Mouse (Mus musculus) left cerebral cortex, postnatal 10 days (tissue): ENCODE measurements around the gene C8b. TPM values are rescaled to one million over a fixed set of nuclear protein-coding genes. Genes with fewer than 3 reads are reported as not detected.
A peak's percentile ranks its signal among the peaks of the same experiment; 100 is the strongest.

ENCODE experiments used
- DNase-seq, 2 experiments: peaks; one replicate each; pipeline ENCODE4 v3.0.0; 2021 to 2022; ENCODE audit warnings: low spot score in 2 of 2, mixed read lengths in 1 of 2; ENCODE audit errors: extremely low spot score in 1 of 2
- intact Hi-C: fragments of 180-260 bp; cut with DNase I; formaldehyde crosslinking; loops from one replicate; pipeline ENCODE4 v1.15.1; 2025
- total RNA-seq, 2 experiments: library from RNA; stranded (reverse); gene quantifications; 2 replicates each; pipeline ENCODE4 v1.2.3; 2021

C8b gene
- total RNA-seq, 2 experiments from 2014 or later, result 0.26 to 0.54 TPM

DNA sequence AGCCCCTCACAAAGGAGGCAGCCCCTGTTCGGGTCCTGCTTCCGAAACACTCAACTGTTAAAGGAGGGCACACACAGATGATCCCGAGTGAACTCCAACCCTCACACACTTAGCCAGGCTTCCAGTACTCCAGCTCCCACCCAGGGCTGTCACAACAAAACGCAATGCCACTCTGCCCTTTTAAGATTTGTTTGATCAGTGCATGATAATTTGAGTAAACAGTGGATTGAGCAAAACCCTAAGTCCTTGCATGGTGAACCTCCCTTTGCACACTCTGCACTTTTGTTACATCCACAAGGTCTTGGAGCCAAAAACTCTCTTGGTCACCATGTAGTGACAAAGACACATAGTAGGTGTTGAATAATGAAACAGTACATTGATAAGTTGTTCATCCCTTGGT is 38.0 kb downstream of the C8b start:
- DNase-seq, result no peak

DNA sequence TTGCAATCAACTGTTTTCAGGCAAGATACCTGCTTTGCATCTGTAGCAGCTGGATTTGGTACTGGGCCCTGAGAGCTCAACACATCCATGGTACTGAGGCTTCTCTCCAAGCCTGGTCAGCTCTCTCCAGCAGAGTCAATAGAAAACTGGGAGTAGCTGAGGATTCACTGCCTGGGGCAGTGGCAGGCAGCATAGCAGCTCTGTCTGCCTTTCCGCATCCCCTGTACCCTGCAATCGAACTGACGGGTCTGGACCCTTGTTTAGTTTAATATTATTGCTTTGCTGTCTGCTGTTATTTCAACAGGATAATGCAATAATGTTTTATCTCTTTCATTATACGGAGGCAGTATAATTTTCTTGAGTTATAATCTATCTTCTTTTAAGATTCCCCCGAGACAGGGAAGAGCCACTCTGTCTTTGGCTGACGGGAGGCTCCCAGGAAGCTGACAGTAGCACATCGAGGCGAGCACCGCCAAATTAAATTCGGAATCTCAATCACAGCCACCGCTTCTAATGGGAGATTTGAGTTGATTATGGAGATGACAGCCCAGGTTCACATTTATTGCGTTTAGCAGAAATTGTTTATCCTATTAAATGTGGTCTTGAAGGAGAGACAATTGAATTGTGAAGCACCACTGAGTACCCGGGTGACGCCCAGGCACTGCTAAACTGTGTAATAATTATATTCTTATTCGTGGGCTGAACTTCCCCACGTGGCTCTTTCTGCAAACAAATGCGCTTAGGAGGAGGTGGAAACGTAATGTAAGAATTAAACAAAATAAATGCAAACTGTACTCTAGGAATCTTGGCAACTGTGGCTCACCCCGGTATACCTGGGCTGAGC is 39.5 kb downstream of the C8b start:
- intact Hi-C loops, result no loop called here
- DNase-seq, result no peak

More for the DNA sequence above, 38.0 kb downstream of the C8b start:
- intact Hi-C loops, result no loop called here

DNA sequence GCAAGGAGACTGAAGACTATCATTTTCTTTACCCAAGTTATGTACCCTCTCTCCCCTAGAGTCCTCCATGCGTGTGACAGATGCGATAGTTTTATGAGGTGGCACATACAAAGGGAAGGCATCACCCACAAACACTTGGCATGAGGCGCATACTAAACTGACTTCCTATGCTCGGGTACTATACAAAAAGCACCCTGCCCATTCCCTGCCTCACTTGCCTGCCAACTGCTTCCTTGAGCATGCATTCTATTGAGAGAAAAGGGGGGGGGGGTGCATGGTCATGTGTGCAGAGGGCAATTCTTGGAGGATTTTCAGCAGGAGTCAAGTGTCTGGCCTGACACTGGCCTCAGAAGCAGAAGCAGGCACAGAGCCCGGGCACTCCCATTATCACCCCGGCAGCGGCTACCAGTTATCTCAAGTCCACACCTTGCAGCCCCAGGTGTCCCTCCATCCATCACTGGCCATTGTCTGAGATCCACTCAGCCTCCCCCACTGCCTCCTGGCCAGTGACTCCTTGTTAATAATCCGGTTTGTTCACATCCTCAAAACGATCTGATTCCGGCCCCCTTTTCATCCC is 44.7 kb downstream of the C8b start:
- intact Hi-C loops, result no loop called here
- DNase-seq, result no peak

DNA sequence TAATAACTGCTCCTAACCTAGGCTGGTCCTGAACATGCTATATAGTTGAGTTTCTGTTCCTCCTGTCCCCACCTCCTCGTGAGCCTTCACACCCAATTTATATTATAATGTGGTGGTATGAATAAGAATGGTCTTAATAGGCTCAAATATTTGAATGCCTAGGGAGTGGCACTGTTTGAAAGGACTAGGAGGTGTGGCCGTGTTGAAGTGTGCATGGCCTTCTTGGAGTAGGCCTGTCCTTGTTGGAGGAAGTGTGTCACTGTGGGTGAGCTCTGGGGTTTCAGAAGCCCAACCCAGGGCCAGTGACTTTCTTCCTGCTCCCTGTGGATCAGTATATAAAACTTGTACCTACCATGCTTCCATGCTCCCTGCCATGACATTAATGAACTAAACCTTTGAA is 47.5 kb downstream of the C8b start:
- intact Hi-C loops, result no loop called here
- DNase-seq, result no peak

DNA sequence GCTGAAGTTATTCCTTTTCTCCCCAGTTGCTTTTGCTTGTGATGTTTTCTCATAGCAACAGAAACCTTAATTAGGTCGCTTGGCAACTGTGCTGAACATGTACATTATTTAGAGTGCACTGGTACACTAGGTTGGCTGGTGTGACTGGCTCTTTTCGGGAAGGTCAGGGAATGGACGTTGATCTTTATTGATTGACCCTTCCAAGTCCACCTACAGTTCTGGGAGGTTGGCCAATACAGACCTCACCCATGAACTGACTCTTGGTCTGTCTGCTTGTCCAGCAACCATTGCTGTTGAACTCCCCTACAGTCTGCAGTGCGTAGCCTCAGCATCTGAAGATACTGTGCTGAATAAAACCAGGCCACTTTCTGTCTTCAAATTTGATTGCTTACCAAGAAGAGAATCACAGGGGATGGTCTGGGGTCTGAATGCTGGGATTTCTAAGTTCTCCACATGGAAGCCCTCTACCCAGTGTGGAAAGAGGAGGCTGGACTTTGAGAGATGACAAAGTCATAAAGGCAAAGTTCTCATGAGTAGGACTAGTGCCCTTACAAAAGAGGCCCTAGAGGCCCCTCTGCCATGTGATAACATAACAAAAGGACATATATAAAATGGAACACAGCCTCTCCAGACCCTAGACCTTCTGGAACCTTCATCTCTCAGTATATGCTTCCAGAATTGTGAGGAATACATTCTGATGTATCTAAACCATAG is 50.6 kb downstream of the C8b start:
- intact Hi-C loops, result no loop called here
- no peak for DNase-seq

DNA sequence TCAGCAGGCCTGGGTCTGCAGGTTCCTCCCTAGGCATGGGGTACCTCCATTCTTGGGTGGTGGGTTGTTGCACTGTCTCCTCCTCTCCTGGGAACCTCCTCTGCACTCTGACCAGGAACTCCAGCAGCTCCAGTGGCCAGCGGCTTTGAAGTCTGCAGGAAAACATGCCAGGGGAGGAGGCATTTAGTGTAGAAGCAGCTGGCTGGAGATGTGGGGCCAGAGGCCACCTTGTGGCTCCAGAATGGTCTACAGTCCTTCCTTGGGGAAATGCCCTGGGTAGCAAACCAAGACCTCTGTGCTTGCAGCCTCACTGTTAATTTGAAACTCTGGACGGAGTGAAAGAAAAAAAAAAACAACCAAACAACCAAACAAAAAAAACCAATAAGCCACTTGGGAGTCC is 51.4 kb downstream of the C8b start:
- DNase-seq, result no peak
- intact Hi-C loops, result no loop called here

DNA sequence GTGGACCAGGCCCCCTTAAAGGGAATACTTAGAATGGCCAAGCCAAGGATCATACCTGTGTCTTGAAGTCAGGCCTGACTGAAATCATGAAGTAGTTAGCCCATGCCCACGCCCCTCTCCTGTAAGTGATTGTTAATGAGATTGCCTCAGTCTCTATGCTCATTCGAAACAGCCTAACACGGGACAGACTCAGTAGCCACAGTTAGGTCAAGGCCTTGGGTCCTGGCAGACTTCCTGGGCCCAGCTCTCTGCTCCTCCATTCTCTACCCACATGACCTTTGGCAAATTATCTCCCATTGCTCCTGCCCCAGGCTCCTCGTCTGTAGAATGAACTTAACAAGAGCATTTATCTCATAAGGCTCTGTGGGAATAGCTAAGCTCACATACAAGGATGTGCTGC is 52.9 kb downstream of the C8b start:
- no peak for DNase-seq
- intact Hi-C loops, result no loop called here

DNA sequence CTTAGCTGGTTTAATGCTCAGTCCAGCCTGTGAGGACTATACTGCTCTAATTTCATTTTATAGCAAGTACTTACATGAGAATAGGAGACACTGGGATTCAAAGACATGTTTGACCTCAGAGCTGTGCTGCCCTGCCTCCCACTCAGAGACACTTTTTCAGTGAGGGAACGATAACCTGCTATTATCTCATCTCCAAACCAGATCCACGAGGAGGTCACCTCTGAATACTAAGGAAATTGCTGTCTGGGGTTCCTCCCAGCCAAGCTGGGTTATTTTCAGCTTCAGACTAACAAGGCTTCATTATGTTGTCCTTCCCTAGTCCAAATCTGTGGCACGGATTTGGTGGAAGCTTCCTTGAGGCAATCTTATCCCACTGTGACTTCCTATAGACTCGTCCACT is 53.8 kb downstream of the C8b start:
- no peak for DNase-seq
- intact Hi-C loops, result no loop called here

DNA sequence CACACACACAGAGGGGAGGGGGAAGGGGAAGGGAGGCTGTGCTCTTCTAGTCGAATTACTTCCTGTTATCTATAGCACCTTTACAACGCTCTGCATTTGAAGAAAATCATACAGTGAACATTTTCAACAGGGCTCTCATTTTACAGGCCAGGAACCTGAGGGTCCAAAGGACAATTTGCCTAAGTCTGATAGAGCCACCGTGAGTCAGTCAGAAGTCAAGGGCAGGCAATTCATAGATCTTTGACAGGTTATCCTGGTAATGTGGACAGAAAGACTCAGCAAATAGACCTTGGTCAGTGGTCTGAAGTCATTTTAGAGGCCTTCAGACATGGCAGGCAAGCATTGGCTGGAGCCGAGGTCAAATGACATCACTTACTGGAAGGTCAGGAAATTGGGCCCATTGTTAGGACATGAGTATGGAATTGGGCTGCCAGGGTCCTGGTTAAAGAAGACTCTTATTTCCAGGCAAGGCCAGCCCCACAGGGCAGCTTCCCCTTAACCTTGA is 57.5 kb downstream of the C8b start:
- intact Hi-C loops, result no loop called here
- no peak for DNase-seq

DNA sequence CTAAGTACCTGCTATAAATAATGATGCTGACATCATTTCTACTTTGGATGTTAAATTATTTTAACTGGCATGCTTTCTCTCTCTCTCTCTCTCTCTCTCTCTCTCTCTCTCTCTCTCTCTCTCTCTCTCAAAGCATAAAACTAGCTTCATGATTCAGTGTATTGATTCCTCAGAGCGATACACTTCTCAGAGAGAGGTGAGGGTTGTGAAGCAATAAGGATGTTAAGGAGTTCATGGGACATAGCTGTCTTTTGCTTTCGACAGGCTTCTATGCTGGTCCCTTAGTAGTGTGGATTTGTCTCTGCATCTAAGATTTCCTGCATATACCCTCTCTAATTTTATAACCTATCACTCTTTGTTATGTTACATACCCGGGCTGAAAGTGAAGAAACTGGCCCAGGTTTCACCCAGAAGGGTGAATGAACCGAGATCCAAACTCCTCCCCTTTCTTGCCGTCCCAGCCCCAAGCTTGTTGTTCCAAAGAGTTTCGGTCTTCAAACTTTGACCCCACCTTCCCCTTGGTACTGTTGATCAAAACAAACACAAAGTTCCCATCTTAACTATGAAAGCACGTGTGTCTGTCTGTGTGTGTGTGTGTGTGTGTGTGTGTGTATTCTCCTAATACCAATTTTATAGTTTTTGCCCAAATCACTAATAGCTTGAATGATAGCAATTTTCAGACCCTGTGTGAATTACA is 58.4 kb downstream of the C8b start:
- intact Hi-C loops, result no loop called here
- no peak for DNase-seq

DNA sequence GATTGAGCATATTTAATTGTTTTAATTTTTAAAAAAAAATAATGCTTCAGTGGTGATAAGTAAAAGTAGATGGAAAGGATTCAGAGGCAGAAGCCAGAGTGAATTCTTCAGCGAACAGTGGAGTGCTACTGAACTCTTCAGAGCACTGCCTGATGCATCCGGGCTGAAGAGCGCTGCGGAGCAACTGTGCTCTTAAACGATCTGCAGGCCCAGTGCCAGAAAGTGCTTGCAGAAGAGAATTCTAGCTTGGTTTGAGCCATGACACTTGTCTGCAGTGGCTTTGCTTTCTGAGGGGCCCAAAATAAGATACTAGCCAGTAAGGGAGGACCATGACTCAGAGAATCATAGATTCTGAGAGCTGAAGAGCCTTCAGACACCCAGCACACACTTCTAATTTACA is 62.8 kb downstream of the C8b start:
- intact Hi-C loops, result no loop called here
- peak; percentile 7 to 39 for DNase-seq

DNA sequence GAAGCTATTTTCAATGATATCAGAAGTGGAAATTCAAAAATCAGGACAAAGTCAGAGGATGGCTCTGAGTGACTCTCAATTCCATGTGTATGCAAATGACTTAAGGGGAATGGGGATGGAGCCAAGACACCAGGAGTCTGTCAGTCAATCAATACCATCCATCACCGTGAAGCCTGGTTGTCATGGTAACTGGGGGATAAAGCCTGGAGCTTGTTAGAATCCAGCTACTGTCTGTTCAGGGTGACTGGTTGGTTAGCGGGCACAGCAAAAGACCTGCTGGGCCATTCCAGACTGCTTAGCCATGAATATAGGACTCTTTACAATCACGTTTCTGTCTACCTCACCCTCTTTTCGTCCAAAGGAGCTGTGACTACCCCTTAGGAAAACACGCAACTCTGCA is 69.0 kb downstream of the C8b start:
- intact Hi-C loops, result no loop called here
- DNase-seq, result no peak

DNA sequence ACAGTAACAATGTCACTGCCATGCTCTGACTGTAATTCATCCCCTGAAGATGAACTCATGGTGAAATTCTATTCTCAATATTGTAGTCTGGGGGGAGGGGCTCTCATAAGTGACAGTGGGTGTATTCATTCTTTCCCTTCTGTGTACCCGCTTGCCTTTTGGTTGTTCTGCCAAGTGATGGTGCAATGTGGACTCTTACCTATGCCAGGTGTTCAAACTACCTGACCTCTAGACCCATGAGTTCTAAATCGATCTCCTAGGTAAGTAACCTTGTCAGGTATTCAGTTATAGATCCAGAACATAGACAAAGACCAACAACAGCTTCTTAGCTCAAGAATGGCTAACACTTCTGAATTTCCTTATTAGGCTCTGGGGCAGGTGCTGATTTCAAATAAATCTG is 72.2 kb downstream of the C8b start:
- DNase-seq, result no peak
- intact Hi-C loops, result no loop called here

DNA sequence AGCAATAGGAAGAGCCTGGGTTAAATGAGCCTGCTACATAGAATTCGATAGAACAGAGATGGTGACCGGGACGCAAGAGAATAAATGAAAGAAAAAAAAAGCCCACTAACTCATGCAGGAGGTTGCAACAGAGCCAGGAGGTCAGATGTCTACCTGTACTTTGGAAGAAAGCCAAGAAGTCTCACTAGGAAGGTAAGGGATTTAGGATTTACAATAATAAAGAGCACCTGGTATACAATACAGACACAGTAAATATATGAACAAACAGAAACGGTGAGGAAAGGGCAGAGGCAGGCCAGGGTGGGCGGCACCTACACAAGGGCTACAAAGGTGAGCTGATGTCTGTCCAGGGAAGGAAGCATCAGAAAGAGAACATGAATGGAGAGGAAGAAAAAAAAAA is 76.1 kb downstream of the C8b start:
- intact Hi-C loops, result no loop called here
- no peak for DNase-seq

DNA sequence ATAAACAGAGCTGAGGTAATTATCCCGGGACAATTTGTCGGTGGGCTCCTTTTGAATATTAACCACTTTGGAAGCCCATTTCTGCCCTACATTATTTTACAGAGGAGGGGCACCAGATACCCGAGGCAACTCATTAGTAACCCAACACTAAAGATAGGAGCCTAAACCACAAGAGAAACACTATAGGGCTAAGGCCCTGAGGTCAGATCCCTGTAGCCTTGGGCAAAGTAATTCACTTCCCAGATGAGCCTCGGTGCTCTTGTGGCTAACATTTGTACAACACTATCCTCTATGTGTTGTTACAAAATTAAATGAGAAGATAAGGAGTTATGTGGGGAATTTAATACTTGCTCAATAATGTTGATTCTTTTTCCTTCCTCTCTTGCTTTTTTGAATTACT is 77.4 kb downstream of the C8b start:
- intact Hi-C loops, result no loop called here
- DNase-seq, result no peak

Other genes with a start within 250 kb of the C8b start
- not detected for gene Gm17662, start 91.0 kb downstream of the C8b start, total RNA-seq
- under 1 TPM; 0.10 to 0.17 TPM for gene C8a, start 110.1 kb downstream of the C8b start, total RNA-seq
- gene Fyb2, start 147.1 kb downstream of the C8b start, total RNA-seq, result 1 to 10 TPM; 1.8 to 2.1 TPM